Mouse (Mus musculus): Measurements from ENCODE around the gene Olfr1352. TPM values are rescaled to one million over a fixed set of nuclear protein-coding genes. Genes with fewer than 3 reads are reported as not detected.
"Not testable (repeated sequence)": the region's sequence is repeated elsewhere in the genome, so short reads cannot be mapped to it uniquely, and the experiment has no call there.

The Olfr1352 gene
- not detected in 2 replicates for polyA plus RNA-seq (2015; fragmentation: Nextera tagmentation; extraction: Ambion mirVana)

GRCm38 (mm10) chr10:78980750-78981149 is at the start of gene Olfr1352:
Olfr1352 (plus strand) TSS chr10:78981050.
- Histone ChIP-seq H3K4me2 (no peak within 1 kb of the TSS), H3K4me3 (no peak within 1 kb of the TSS), H3K36me3 (no peaks in the 10 kb centered on the region), H3K27ac (no peak within 1 kb of the TSS), H3K9ac (no peak within 1 kb of the TSS), H3K4me1 (no peaks in the 10 kb centered on the region), H3K27me3 (no peaks in the 10 kb centered on the region), H3K9me3 (no peaks in the 10 kb centered on the region)
- ATAC-seq (ENCODE audit: borderline replicate concordance, extremely low read depth, low FRiP score, low TSS enrichment) = no peak

DNA sequence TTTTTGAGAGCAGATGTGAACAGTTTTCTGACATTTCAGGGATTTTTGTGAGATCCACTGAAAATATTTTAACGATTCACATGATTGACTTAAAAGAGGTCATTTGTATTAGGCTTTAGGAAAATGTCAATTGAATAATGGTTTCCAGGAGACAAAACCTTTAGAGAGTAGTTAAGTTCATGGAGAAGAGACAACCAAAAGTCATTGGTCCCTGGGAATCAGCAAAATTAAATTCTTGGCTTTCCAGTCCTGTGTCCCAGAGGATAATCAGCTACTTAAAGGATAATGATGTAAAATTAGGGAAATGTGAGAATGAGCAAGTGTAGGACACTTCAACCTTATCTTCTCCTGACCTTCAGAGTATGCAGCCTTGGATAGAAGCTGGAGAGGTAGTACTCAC is 30.5 kb upstream of the Olfr1352 start, which contains the start of gene Olfr8:
Gene Olfr8, plus strand, starts transcription at position 301 of the 400 bp plus-strand sequence.
- H3K27ac ChIP-seq; H3K27me3 ChIP-seq; H3K4me2 ChIP-seq; H3K4me3 ChIP-seq; ATAC-seq (ENCODE audit: borderline replicate concordance, extremely low read depth, low FRiP score, low TSS enrichment); H3K9me3 ChIP-seq; H3K4me1 ChIP-seq; H3K9ac ChIP-seq; H3K36me3 ChIP-seq: not testable (repeated sequence)
- WGBS = 80% methylated on average over 1 of the region's 1 CpGs

DNA sequence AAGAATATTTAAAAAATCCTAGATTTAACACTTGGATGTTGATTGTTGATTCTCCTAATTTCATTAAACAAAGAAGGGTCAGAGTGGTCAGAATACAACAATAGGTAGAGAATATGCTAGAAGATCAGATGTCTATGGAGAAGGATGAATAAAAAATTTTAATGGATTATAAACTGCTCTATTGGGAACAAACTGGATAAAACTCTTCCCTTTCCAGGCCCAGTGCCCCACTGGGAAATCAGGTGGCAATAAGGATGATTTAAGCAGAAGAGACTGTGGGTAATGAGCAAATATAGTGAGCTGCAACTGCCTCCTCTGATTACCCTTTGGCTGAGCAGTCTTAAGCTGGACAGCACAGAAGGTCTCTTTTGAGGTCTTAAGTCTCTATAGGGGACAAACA is 17.8 kb upstream of the Olfr1352 start, which contains the start of gene Olfr1353:
Gene Olfr1353, plus strand, starts transcription at position 301 of the 400 bp plus-strand sequence.
- ATAC-seq (ENCODE audit: borderline replicate concordance, extremely low read depth, low FRiP score, low TSS enrichment); H3K27ac ChIP-seq; H3K27me3 ChIP-seq; H3K4me2 ChIP-seq; H3K9ac ChIP-seq; H3K9me3 ChIP-seq; H3K4me3 ChIP-seq; H3K36me3 ChIP-seq; H3K4me1 ChIP-seq: not testable (repeated sequence)

GRCm38 (mm10) chr10:79012172-79012571 is 31.3 kb downstream of the Olfr1352 start, which contains the start of gene Olfr1351:
Olfr1351 (plus strand) TSS chr10:79012472.
- no peak for ATAC-seq (ENCODE audit: borderline replicate concordance, extremely low read depth, low FRiP score, low TSS enrichment)
- Histone ChIP-seq H3K27ac (no peak within 1 kb of the TSS), H3K4me1 (no peaks in the 10 kb centered on the region), H3K9me3 (no peaks in the 10 kb centered on the region), H3K9ac (no peak within 1 kb of the TSS), H3K4me3 (no peak within 1 kb of the TSS), H3K36me3 (no peaks in the 10 kb centered on the region), H3K27me3 (no peaks in the 10 kb centered on the region), H3K4me2 (no peak within 1 kb of the TSS)
- 62% methylated on average over 1 of the region's 1 CpGs for WGBS

GRCm38 (mm10) chr10:79028441-79028840 is 47.6 kb downstream of the Olfr1352 start, which contains the start of gene Olfr57:
Olfr57 (plus strand) TSS chr10:79028741.
- Histone ChIP-seq H3K36me3 (no peaks in the 10 kb centered on the region), H3K4me3 (no peak within 1 kb of the TSS), H3K27me3 (no peaks in the 10 kb centered on the region), H3K9ac (no peak within 1 kb of the TSS), H3K27ac (no peak within 1 kb of the TSS), H3K4me2 (no peak within 1 kb of the TSS), H3K4me1 (no peaks in the 10 kb centered on the region), H3K9me3 (no peaks in the 10 kb centered on the region)
- no peak for ATAC-seq (ENCODE audit: borderline replicate concordance, extremely low read depth, low FRiP score, low TSS enrichment)

Other genes starting within 250 kb of the Olfr1352 start
- 0.09 TPM in 1 of 2 replicates, not detected in the other for gene Ccdc105, start 228.0 kb upstream of the Olfr1352 start, polyA plus RNA-seq (2015; fragmentation: Nextera tagmentation; extraction: Ambion mirVana)
- 1.1 and 1.2 TPM in 2 replicates for gene Slc1a6, start 200.6 kb upstream of the Olfr1352 start, polyA plus RNA-seq (2015; fragmentation: Nextera tagmentation; extraction: Ambion mirVana)
- gene Olfr1356, start 128.9 kb upstream of the Olfr1352 start, polyA plus RNA-seq (2015; fragmentation: Nextera tagmentation; extraction: Ambion mirVana) = not detected in 2 replicates
- gene Olfr1355, start 105.5 kb upstream of the Olfr1352 start, polyA plus RNA-seq (2015; fragmentation: Nextera tagmentation; extraction: Ambion mirVana) = not detected in 2 replicates
- gene Olfr1354, start 67.9 kb upstream of the Olfr1352 start, polyA plus RNA-seq (2015; fragmentation: Nextera tagmentation; extraction: Ambion mirVana) = not detected in 2 replicates
- not detected in 2 replicates for gene Olfr8, start 30.4 kb upstream of the Olfr1352 start, polyA plus RNA-seq (2015; fragmentation: Nextera tagmentation; extraction: Ambion mirVana)
- not detected in 2 replicates for gene Olfr1353, start 17.7 kb upstream of the Olfr1352 start, polyA plus RNA-seq (2015; fragmentation: Nextera tagmentation; extraction: Ambion mirVana)
- not detected in 2 replicates for gene Olfr1351, start 31.4 kb downstream of the Olfr1352 start, polyA plus RNA-seq (2015; fragmentation: Nextera tagmentation; extraction: Ambion mirVana)
- not detected in 2 replicates for gene Olfr57, start 47.7 kb downstream of the Olfr1352 start, polyA plus RNA-seq (2015; fragmentation: Nextera tagmentation; extraction: Ambion mirVana)
- gene 2610008E11Rik, start 116.5 kb downstream of the Olfr1352 start, polyA plus RNA-seq (2015; fragmentation: Nextera tagmentation; extraction: Ambion mirVana) = 27.9 and 31.1 TPM in 2 replicates
- not detected in 2 replicates for gene Vmn2r80, start 167.7 kb downstream of the Olfr1352 start, polyA plus RNA-seq (2015; fragmentation: Nextera tagmentation; extraction: Ambion mirVana)

All from lung, embryonic 15.5 days (tissue).